Mouse (Mus musculus) kidney, adult 2 months (tissue): Measurements from ENCODE around the gene Mmgt2.

ENCODE experiments used
- CTCF ChIP-seq: fragments of 200-500 bp; conservative IDR thresholded peaks from 2 replicates; pipeline ENCODE4 v1.5.1; 2011; ENCODE audit warnings: low read depth, mild to moderate bottlenecking, control low read depth, low read length, moderate library complexity, mixed read lengths; ENCODE audit not compliant: insufficient read depth, insufficient read length
- POLR2A ChIP-seq: fragments of 200-500 bp; IDR thresholded peaks from one replicate; pipeline ENCODE4 v1.6.1; 2011; ENCODE audit warnings: low read depth, low read length, control low read depth

DNA sequence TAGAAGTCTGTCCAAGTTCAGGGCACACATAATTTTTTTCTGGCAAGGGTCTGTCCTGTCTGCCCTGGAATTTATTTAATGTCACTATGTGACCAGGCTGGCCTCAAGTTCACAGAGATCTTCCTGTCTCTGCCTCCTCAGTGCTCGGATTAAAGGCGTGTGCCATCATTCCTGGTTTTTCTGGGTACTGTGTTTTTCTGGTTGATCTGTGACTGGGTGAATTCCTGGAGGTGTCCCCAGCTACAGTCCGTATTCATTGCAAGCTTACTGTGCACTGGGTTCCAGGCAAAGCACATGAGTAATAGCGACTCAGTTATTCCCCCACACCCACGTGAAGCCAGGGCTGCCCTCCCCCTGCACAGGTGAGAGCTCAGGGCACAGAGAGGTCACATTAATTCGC, 38.2 kb upstream of the Mmgt2 start:
- TF ChIP-seq POLR2A: no peak
- TF ChIP-seq CTCF: no peak
